Mouse (Mus musculus) embryonic fibroblast, embryonic 13.5 days (primary cell): ENCODE data around the gene Immp2l. TPM values are rescaled to one million over a fixed set of nuclear protein-coding genes. Genes with fewer than 3 reads are reported as not detected.

Experiments
- H3K27ac ChIP-seq: 2 replicates; pipeline ENCODE4 v1.5.1; 2012; ENCODE audit warnings: low read length, control low read depth, inconsistent platforms; ENCODE audit not compliant: insufficient read depth
- H3K4me1 ChIP-seq: 2 replicates; pipeline ENCODE4 v1.6.1; 2011; ENCODE audit warnings: low read length; ENCODE audit not compliant: control insufficient read depth, insufficient read depth
- H3K4me3 ChIP-seq: 2 replicates; pipeline ENCODE4 v1.5.1; 2011; ENCODE audit warnings: mild to moderate bottlenecking, control low read depth, low read length; ENCODE audit not compliant: insufficient read depth
- CTCF ChIP-seq: IDR thresholded peaks from 2 replicates; pipeline ENCODE4 v1.5.1; 2011; ENCODE audit warnings: mild to moderate bottlenecking, control low read depth, low read length, moderate library complexity, borderline replicate concordance; ENCODE audit not compliant: insufficient read depth
- POLR2A ChIP-seq: IDR thresholded peaks from 2 replicates; pipeline ENCODE4 v1.6.1; 2011; ENCODE audit warnings: low read depth, mild to moderate bottlenecking, control low read depth, low read length, moderate library complexity
- polyA plus RNA-seq: library from polyadenylated mRNA; stranded (reverse); fragments of >200 nt; gene quantifications from 2 replicates; pipeline ENCODE4 v1.2.4, GENCODE M21; 2011; ENCODE audit warnings: low read depth; ENCODE audit not compliant: missing spikeins, insufficient read length

Gene Immp2l
- polyA plus RNA-seq, 1 experiment, result 2.9 TPM

GRCm38 (mm10) chr12:41289047-41289446, 265.2 kb downstream of the Immp2l start:
- H3K4me1 ChIP-seq, result no peaks in the 10 kb centered on the region
- H3K4me3 ChIP-seq, result no peak overlapping the region
- no peak for TF ChIP-seq CTCF
- TF ChIP-seq POLR2A, result no peak
- no peak overlapping the region for H3K27ac ChIP-seq

DNA sequence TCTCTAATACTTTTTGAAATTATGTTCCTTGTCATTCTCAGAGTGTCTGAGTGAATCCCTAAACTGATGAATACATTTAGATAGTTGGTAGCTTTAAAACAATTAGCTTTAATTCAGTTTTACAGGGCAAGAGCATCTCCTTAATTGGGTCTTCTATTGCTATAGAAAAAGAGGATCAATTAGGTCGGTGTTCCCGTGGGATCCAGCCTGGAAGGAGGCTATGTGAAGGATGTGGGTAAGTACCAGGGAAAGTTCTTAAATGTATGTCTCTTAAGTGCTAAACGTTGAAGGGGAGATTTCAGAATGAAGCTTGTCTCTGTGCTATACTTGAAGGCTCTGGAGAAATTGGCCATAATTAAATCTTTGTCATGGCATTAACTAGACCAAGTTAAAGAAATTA, 283.1 kb downstream of the Immp2l start:
- H3K4me1 ChIP-seq, result no peaks in the 10 kb centered on the region
- H3K27ac ChIP-seq, result no peak overlapping the region
- no peak for TF ChIP-seq POLR2A
- no peak for TF ChIP-seq CTCF
- no peak overlapping the region for H3K4me3 ChIP-seq

DNA sequence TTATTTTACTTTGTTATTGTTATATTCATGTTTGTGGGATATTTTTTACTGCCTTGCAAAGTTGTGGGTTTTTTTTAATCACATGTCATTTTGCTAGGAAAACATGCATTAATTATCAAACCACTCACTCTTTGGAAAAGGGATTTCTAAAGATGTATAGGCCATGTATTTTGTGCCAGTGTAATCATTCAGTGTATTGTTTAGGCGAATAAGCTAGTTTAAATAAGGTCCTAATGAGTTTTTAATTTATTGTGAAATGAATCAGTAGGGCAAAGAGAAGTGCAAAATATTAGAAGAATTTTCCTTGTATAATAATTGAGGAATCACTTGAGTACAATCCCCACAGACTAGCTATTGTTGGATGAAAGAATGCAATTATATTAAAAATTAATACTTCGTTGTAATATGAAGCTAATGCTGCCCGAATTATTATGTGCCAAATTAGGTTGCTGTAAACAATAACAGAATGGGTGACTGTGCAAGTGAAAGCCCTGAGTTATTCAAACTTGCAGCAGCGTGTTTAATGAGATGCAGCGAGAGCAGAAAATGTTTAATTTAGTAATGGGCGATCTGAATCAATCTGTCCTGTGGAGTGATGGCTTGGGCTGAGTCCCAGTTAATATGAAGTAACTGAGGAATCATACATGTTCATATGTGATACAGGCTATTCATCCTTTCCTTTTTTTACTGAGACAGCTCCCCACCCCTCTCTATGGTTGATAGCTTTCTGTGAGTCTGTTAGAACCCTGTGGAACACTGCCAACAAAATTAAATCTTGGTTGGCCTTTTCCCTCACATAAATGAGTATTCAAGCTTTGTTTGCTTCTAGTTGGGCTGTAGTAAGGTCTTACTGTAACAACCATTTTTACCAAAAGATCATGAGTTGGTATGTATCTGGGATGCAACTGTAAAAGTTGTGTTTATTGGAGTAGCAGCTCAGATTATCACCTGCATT, 285.1 kb downstream of the Immp2l start:
- Histone ChIP-seq H3K4me3 (no peak overlapping the region), H3K4me1 (no peaks in the 10 kb centered on the region), H3K27ac (no peak overlapping the region)
- no peak for TF ChIP-seq POLR2A
- TF ChIP-seq CTCF, result no peak

- TF ChIP-seq POLR2A (no peak), CTCF (no peak)
- Histone ChIP-seq H3K27ac (no peak overlapping the region), H3K4me3 (no peak overlapping the region), H3K4me1 (no peaks in the 10 kb centered on the region)
Measured at GRCm38 (mm10) chr12:41313391-41313790, 289.5 kb downstream of the Immp2l start.

DNA sequence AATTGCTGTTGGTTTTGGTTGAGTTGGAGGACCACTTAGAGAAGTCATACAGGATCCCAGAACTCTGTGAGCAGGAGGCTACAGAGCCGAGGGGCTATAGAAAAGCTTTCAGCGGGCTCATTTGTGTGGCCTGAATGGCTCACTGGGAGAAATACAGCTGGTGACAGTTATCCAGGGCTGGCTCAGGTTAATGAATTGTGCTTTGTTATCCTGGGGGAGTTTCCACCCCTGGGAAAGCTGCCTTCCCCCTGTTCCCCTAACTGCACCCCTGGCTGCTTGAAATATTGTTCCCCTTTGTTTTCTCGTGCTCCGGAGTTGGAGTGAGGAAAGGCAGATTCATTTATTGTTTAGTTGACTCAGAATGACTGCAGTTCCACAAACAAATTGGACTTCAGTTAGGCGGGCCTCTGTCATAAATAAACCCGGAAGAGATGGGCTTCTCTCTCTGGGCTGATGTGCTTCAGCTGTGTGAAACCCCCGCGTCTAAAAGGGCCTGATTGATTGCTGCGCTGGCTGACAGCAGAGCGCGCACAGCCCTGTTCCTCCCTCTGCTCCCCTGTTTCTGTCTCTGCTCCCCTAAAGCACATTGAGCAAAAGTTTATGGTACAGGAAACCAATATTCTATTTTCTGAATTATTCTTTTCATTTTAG, 291.0 kb downstream of the Immp2l start:
- H3K27ac ChIP-seq, result no peak overlapping the region
- no peak overlapping the region for H3K4me3 ChIP-seq
- H3K4me1 ChIP-seq, result no peaks in the 10 kb centered on the region
- TF ChIP-seq POLR2A (no peak), CTCF (no peak)

DNA sequence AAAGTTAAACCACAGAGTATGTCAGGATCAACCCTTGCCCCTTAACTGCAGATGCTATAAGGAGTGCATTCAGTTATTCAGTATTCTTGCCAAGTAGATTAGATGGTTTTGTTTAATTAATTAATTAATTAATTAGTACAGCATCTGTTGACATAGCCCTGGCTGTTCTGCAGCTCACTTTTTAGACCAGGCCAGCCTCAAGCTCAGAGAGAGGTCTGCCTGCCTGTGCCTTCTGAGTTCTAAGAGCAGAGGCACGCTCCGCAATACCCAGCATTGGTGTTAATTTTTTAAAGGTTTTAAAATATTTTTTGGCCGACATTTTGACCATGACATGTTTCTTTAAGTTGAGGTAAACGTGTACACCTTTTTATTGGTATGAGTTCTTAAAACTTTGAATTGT, 292.0 kb downstream of the Immp2l start:
- TF ChIP-seq CTCF (no peak), POLR2A (no peak)
- Histone ChIP-seq H3K4me1 (no peaks in the 10 kb centered on the region), H3K27ac (no peak overlapping the region), H3K4me3 (no peak overlapping the region)

DNA sequence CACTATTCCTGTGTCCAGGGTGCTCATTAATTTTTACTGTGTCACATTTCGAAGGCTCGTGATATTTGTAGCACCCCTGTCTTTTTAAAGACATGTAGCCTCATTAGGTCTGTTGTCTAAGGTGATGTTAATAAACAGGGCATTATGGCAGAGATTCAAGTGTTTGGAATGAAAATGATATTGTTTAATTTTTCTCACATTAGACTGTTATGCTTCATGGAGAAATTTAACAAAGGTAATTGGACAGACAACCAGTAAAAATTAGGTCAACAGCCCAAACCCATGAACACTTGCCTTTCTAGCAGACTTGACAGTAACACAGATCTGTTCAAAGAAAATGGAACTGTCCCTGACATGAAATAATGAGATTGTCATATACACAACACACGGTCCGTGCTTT, 292.5 kb downstream of the Immp2l start:
- Histone ChIP-seq H3K27ac (no peak overlapping the region), H3K4me1 (no peaks in the 10 kb centered on the region), H3K4me3 (no peak overlapping the region)
- TF ChIP-seq CTCF (no peak), POLR2A (no peak)

DNA sequence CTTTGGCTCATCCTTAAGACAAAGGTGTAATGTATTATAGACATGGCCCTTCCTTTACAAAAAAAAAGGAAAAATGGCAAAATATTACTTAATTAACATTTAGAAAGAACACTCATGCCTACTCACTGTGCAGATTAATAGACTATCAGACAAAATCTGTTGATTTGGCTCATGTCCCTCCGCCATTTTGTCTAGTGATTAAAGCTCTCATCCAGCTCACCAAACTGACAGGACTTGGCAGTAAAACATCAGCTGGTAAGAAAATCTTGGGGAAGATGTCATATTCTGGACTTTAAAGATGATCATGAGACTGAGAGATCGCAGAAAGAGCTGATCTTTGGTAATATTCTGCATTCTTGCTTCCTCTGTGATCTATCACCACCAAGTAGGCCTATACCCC, 293.5 kb downstream of the Immp2l start:
- TF ChIP-seq POLR2A (no peak), CTCF (no peak)
- no peak overlapping the region for H3K27ac ChIP-seq
- H3K4me3 ChIP-seq, result no peak overlapping the region
- H3K4me1 ChIP-seq, result no peaks in the 10 kb centered on the region

DNA sequence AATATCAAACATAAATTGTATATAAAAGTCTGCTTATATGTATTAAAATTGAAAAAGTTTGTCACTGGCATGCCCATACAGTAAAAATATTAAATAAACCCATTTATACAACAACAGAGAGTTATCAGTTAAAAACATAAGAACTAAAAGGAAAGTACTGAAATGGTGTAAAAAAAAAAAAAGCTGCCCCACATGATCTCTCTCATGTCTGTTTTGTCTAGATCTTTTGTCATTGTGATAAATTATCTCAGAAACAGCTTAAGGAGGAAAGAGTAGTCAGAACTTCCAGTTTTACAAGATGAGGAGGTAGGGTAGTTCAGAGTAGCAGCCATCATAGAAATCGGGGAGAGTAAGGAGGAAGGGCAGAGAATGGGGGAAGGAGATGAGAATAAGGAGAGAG, 298.1 kb downstream of the Immp2l start:
- no peak overlapping the region for H3K27ac ChIP-seq
- TF ChIP-seq POLR2A (no peak), CTCF (no peak)
- no peak overlapping the region for H3K4me3 ChIP-seq
- no peaks in the 10 kb centered on the region for H3K4me1 ChIP-seq

DNA sequence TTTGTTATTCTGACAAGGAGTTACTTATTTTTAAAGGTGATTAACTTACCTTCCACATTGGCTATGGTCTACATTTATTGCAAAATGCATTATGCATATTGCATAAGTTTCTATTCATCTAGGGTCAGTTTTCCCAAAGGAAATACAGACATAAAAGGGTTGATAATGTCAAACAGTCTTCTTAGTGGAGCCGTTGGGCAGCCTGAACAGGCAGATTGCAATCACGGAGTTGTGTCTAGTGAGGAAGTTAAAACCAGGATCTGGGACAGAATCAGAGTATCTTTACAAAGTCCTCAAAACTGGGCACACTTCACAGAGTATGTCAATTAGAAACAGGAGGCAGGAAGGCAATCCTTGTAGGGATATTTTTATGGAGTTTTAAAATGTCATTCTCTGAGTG, 300.5 kb downstream of the Immp2l start:
- Histone ChIP-seq H3K4me3 (no peak overlapping the region), H3K4me1 (no peaks in the 10 kb centered on the region), H3K27ac (no peak overlapping the region)
- TF ChIP-seq POLR2A (no peak), CTCF (no peak)
